Mouse (Mus musculus) liver, embryonic 14.5 days (tissue): ENCODE measurements at regions not wholly inside any gene's neighbourhood (a gene's known extent, or its start where the extent isn't known, plus 50 kb on each side); places are given as distances from the start of the nearest gene placed in this dataset.

Experiments used
- CTCF ChIP-seq: IDR thresholded peaks from 2 replicates; pipeline ENCODE4 v1.5.1; 2016; ENCODE audit warnings: antibody characterized with exemption, low read depth, control low read depth
- EP300 ChIP-seq: IDR thresholded peaks from 2 replicates; pipeline ENCODE4 v1.6.1; 2016; ENCODE audit warnings: antibody characterized with exemption, low read depth

GRCm38 (mm10) chr16:7978466-7978865 lies 446.5 kb downstream of the Tmem114 start:
- TF ChIP-seq CTCF (no peak), EP300 (no peak)
